Mouse (Mus musculus) liver, adult 2 months (tissue): ENCODE results near the gene Itga10.

Experiments
- CTCF ChIP-seq: fragments of 200-500 bp; IDR thresholded peaks from 2 replicates; pipeline ENCODE4 v1.5.1; 2011; ENCODE audit warnings: low read depth, low read length, control low read depth
- POLR2A ChIP-seq: fragments of 200-500 bp; IDR thresholded peaks from 2 replicates; pipeline ENCODE4 v1.6.1; 2011; ENCODE audit warnings: low read length, control low read depth; ENCODE audit not compliant: insufficient read depth; ENCODE audit errors: extremely low read depth

GRCm38 (mm10) chr3:96601251-96601787 is 44.1 kb upstream of the Itga10 start:
- no peak for TF ChIP-seq CTCF
- TF ChIP-seq POLR2A = no peak
